Mouse (Mus musculus) heart, adult 2 months (tissue): ENCODE data around the gene Mustn1. TPM values are rescaled to one million over a fixed set of nuclear protein-coding genes. Genes with fewer than 3 reads are reported as not detected.

Experiments
- DNase-seq, 2 experiments: peaks; one replicate each; pipeline ENCODE4 v3.0.0; 2021
- H3K27ac ChIP-seq: fragments of 200-600 bp; 2 replicates; pipeline ENCODE4 v1.8.1; 2022
- H3K27me3 ChIP-seq: fragments of 200-500 bp; 2 replicates; pipeline ENCODE4 v1.6.1; 2012; ENCODE audit warnings: mild to moderate bottlenecking, low read length, inconsistent platforms, mixed read lengths; ENCODE audit not compliant: control insufficient read depth, insufficient read depth
- H3K36me3 ChIP-seq: fragments of 200-500 bp; 2 replicates; pipeline ENCODE4 v1.6.1; 2012; ENCODE audit warnings: low read length, inconsistent platforms; ENCODE audit not compliant: control insufficient read depth, insufficient read depth
- H3K4me1 ChIP-seq: fragments of 200-500 bp; 2 replicates; pipeline ENCODE4 v1.6.1; 2011; ENCODE audit warnings: low read length; ENCODE audit not compliant: control insufficient read depth, insufficient read depth
- H3K4me3 ChIP-seq: fragments of 200-600 bp; 2 replicates; pipeline ENCODE4 v1.8.1; 2022
- H3K79me2 ChIP-seq: fragments of 200-500 bp; replicated peaks from 2 replicates; pipeline ENCODE4 v1.6.1; 2012; ENCODE audit warnings: mild to moderate bottlenecking, inconsistent platforms, low read length, moderate library complexity, mixed read lengths; ENCODE audit not compliant: control insufficient read depth, insufficient read depth
- H3K9ac ChIP-seq: fragments of 200-500 bp; 2 replicates; pipeline ENCODE4 v1.6.1; 2012; ENCODE audit warnings: low read depth, mild to moderate bottlenecking, control low read depth, inconsistent platforms, low read length, mixed read lengths
- CTCF ChIP-seq: fragments of 200-600 bp; IDR thresholded peaks from 2 replicates; pipeline ENCODE4 v1.8.1; 2022; ENCODE audit warnings: antibody characterized with exemption, mild to moderate bottlenecking, moderate library complexity
- EP300 ChIP-seq: fragments of 200-500 bp; IDR thresholded peaks from 2 replicates; pipeline ENCODE4 v1.6.1; 2011; ENCODE audit warnings: low read depth, low read length, control low read depth; ENCODE audit not compliant: insufficient read depth
- POLR2A ChIP-seq: fragments of 200-500 bp; IDR thresholded peaks from 2 replicates; pipeline ENCODE4 v1.6.1; 2011; ENCODE audit warnings: mild to moderate bottlenecking, low read depth, low read length, control low read depth; ENCODE audit not compliant: insufficient read depth
- WGBS: fragments of 180-500 bp; shearing (Covaris S2); methylation state at CpG from one replicate; pipeline ENCODE4 v1.1.7; 2018; 5-methylcytosine and 5-hydroxymethylcytosine counted together
- intact Hi-C: fragments of 180-260 bp; cut with DNase I; formaldehyde crosslinking; loops from one replicate; pipeline ENCODE4 v1.15.1; 2025
- polyA plus RNA-seq: library from polyadenylated mRNA; depleted of rRNA; stranded (reverse); fragments of >200 nt; gene quantifications from 2 replicates; pipeline ENCODE4 v1.2.3, GENCODE M21; 2012; rRNA removed
- total RNA-seq, 2 experiments: library from RNA; stranded (reverse); gene quantifications; 2 replicates each; pipeline ENCODE4 v1.2.3; 2021

Gene Mustn1
- total and polyA plus RNA-seq, 3 experiments = 14.4 to 17.7 (median 15.9) TPM

- Histone ChIP-seq H3K27me3 (no peaks in the 10 kb centered on the region), H3K27ac (no peak overlapping the region), H3K36me3 (no peaks in the 10 kb centered on the region), H3K79me2 (no peaks in the 10 kb centered on the region), H3K4me1 (no peaks in the 10 kb centered on the region), H3K9ac (no peak overlapping the region), H3K4me3 (no peak overlapping the region)
- intact Hi-C loops = no loop called here
- 63% methylated on average over 1 of the region's 1 CpGs for WGBS
- no peak for TF ChIP-seq CTCF
- TF ChIP-seq EP300 = no peak
- TF ChIP-seq POLR2A = no peak
- DNase-seq = no peak
Measured at GRCm38 (mm10) chr14:30916516-30916915, 37.5 kb downstream of the Mustn1 start.

- Histone ChIP-seq H3K4me3 (no peak overlapping the region), H3K4me1 (no peaks in the 10 kb centered on the region), H3K79me2 (no peaks in the 10 kb centered on the region), H3K27me3 (no peaks in the 10 kb centered on the region), H3K36me3 (no peaks in the 10 kb centered on the region), H3K9ac (no peak overlapping the region), H3K27ac (no peak overlapping the region)
- DNase-seq = no peak
- no peak for TF ChIP-seq CTCF
- TF ChIP-seq POLR2A = no peak
- TF ChIP-seq EP300 = no peak
- intact Hi-C loops = no loop called here
- 40% methylated on average over 8 of the region's 8 CpGs for WGBS
Measured at GRCm38 (mm10) chr14:30922053-30922670, 43.2 kb downstream of the Mustn1 start.

- Histone ChIP-seq H3K9ac (no peak within 1 kb of the TSS), H3K79me2 (no peaks in the 10 kb centered on the region), H3K27ac (no peak within 1 kb of the TSS), H3K36me3 (no peaks in the 10 kb centered on the region), H3K27me3 (no peaks in the 10 kb centered on the region), H3K4me3 (no peak within 1 kb of the TSS), H3K4me1 (no peaks in the 10 kb centered on the region)
- 34% methylated on average over 6 of the region's 6 CpGs for WGBS
- DNase-seq = no peak
- intact Hi-C loops = no loop called here
- TF ChIP-seq EP300 (no peak), POLR2A (no peak), CTCF (no peak)
Measured at GRCm38 (mm10) chr14:30923375-30924105, 44.5 kb downstream of the Mustn1 start, which contains the start of gene Itih3. Gene Itih3 (minus strand): TSS chr14:30923760.

- H3K4me3 ChIP-seq = no peak overlapping the region
- H3K27me3 ChIP-seq = no peaks in the 10 kb centered on the region
- TF ChIP-seq POLR2A = no peak
- no peak for TF ChIP-seq EP300
- no peak for TF ChIP-seq CTCF
- H3K79me2 ChIP-seq = no peaks in the 10 kb centered on the region
- WGBS = 91% methylated on average over 3 of the region's 3 CpGs
- no peak overlapping the region for H3K27ac ChIP-seq
- no peak for DNase-seq
- intact Hi-C loops = no loop called here
- H3K36me3 ChIP-seq = no peaks in the 10 kb centered on the region
- H3K9ac ChIP-seq = no peak overlapping the region
- H3K4me1 ChIP-seq = no peaks in the 10 kb centered on the region
Measured at GRCm38 (mm10) chr14:30925492-30925891, 46.5 kb downstream of the Mustn1 start.

- Histone ChIP-seq H3K4me1 (no peaks in the 10 kb centered on the region), H3K79me2 (no peaks in the 10 kb centered on the region), H3K9ac (no peak overlapping the region), H3K27me3 (no peaks in the 10 kb centered on the region), H3K4me3 (no peak overlapping the region), H3K27ac (no peak overlapping the region), H3K36me3 (no peaks in the 10 kb centered on the region)
- no peak for DNase-seq
- WGBS = 85% methylated on average over 4 of the region's 4 CpGs
- intact Hi-C loops = no loop called here
- TF ChIP-seq EP300 = no peak
- no peak for TF ChIP-seq POLR2A
- no peak for TF ChIP-seq CTCF
Measured at GRCm38 (mm10) chr14:30930386-30930785, 51.4 kb downstream of the Mustn1 start.

Other genes starting within 250 kb of the Mustn1 start
- gene Rft1, start 224.8 kb upstream of the Mustn1 start, total RNA-seq = 1 to 10 TPM; 6.1 to 8.1 TPM
- 8.8 and 13.0 TPM in 2 replicates for gene Rft1, start 224.8 kb upstream of the Mustn1 start, polyA plus RNA-seq
- 10 to 100 TPM; 12.9 to 14.2 TPM for gene Sfmbt1, start 164.4 kb upstream of the Mustn1 start, total RNA-seq
- 1.6 and 2.8 TPM in 2 replicates for gene Sfmbt1, start 164.4 kb upstream of the Mustn1 start, polyA plus RNA-seq
- 1 to 10 TPM; 7.3 to 9.4 TPM for gene Tmem110, start 53.6 kb upstream of the Mustn1 start, total RNA-seq
- gene Tmem110, start 53.6 kb upstream of the Mustn1 start, polyA plus RNA-seq = 13.1 and 14.3 TPM in 2 replicates
- gene Itih4, start 7.3 kb downstream of the Mustn1 start, total RNA-seq = 1 to 10 TPM; 7.1 to 7.3 TPM
- 4.7 and 7.0 TPM in 2 replicates for gene Itih4, start 7.3 kb downstream of the Mustn1 start, polyA plus RNA-seq
- gene Itih3, start 44.6 kb downstream of the Mustn1 start, total RNA-seq = under 1 TPM; 0.82 to 0.86 TPM
- 0.25 and 0.44 TPM in 2 replicates for gene Itih3, start 44.6 kb downstream of the Mustn1 start, polyA plus RNA-seq
- not detected for gene Itih1, start 64.1 kb downstream of the Mustn1 start, total RNA-seq
- 0.04 and 0.09 TPM in 2 replicates for gene Itih1, start 64.1 kb downstream of the Mustn1 start, polyA plus RNA-seq
- 1 to 10 TPM; 4.0 to 5.6 TPM for gene Nek4, start 72.2 kb downstream of the Mustn1 start, total RNA-seq
- gene Nek4, start 72.2 kb downstream of the Mustn1 start, polyA plus RNA-seq = 1.7 and 3.2 TPM in 2 replicates
- 10 to 100 TPM; 24.6 to 25.1 TPM for gene Glt8d1, start 122.2 kb downstream of the Mustn1 start, total RNA-seq
- 18.4 and 30.1 TPM in 2 replicates for gene Glt8d1, start 122.2 kb downstream of the Mustn1 start, polyA plus RNA-seq
- gene Spcs1, start 122.5 kb downstream of the Mustn1 start, total RNA-seq = 100 to 1,000 TPM; 123 to 137 TPM
- 145 and 289 TPM in 2 replicates for gene Spcs1, start 122.5 kb downstream of the Mustn1 start, polyA plus RNA-seq
- gene Pbrm1, start 139.9 kb downstream of the Mustn1 start, total RNA-seq = 10 to 100 TPM; 49.6 to 52.8 TPM
- 7.7 and 15.7 TPM in 2 replicates for gene Pbrm1, start 139.9 kb downstream of the Mustn1 start, polyA plus RNA-seq
- gene Gnl3, start 140.0 kb downstream of the Mustn1 start, total RNA-seq = 10 to 100 TPM; 26.2 to 27.6 TPM
- 8.1 and 19.2 TPM in 2 replicates for gene Gnl3, start 140.0 kb downstream of the Mustn1 start, polyA plus RNA-seq
- gene Smim4, start 249.8 kb downstream of the Mustn1 start, total RNA-seq = 10 to 100 TPM; 61.1 to 81.3 TPM
- 57.5 and 81.7 TPM in 2 replicates for gene Smim4, start 249.8 kb downstream of the Mustn1 start, polyA plus RNA-seq